Mouse (Mus musculus) heart, embryonic 15.5 days (tissue): ENCODE results near the gene Cpsf2. TPM values are rescaled to one million over a fixed set of nuclear protein-coding genes. Genes with fewer than 3 reads are reported as not detected.

Experiments
- polyA plus RNA-seq: library from polyadenylated mRNA; unstranded; fragments of >200 nt; fragmentation: Nextera tagmentation; extraction: Ambion mirVana; gene quantifications from 2 replicates; pipeline ENCODE4 v1.2.1, GENCODE M21; 2015

The Cpsf2 gene
- polyA plus RNA-seq, 1 experiment from 2014 or later, result 17.8 TPM

Other genes starting within 250 kb of the Cpsf2 start
- gene Fbln5, start 156.9 kb upstream of the Cpsf2 start, polyA plus RNA-seq, result 215 and 348 TPM in 2 replicates
- gene Trip11, start 62.7 kb upstream of the Cpsf2 start, polyA plus RNA-seq, result 20.8 TPM in 2 replicates
- 7.8 and 8.9 TPM in 2 replicates for gene Atxn3, start 17.7 kb upstream of the Cpsf2 start, polyA plus RNA-seq
- 2.8 and 2.9 TPM in 2 replicates for gene Slc24a4, start 152.7 kb downstream of the Cpsf2 start, polyA plus RNA-seq